Mouse (Mus musculus) ES-Bruce4 (cell line): Measurements from ENCODE around the gene Slc22a5.
"Not testable (repeated sequence)": the region's sequence is repeated elsewhere in the genome, so short reads cannot be mapped to it uniquely, and the experiment has no call there.

ENCODE experiments used
- CTCF ChIP-seq: IDR thresholded peaks from one replicate; pipeline ENCODE4 v1.8.1; 2011; ENCODE audit warnings: low read depth, low read length
- POLR2A ChIP-seq: IDR thresholded peaks from one replicate; pipeline ENCODE4 v1.8.1; 2011; ENCODE audit warnings: low read length; ENCODE audit not compliant: insufficient read depth

GRCm38 (mm10) chr11:53860944-53861343 is 30.5 kb downstream of the Slc22a5 start:
- TF ChIP-seq POLR2A, CTCF: not testable (repeated sequence)
